Mouse (Mus musculus) lung, embryonic 14.5 days (tissue): ENCODE data around the gene Tfap2a. TPM values are rescaled to one million over a fixed set of nuclear protein-coding genes. Genes with fewer than 3 reads are reported as not detected.
A peak's percentile ranks its signal among the peaks of the same experiment; 100 is the strongest.

Experiments
- ATAC-seq: fragments of 200-750 bp; cut with Nextera tagmentation; 2 replicates; pipeline ENCODE4 v1.8.0; 2017; ENCODE audit warnings: mild to moderate bottlenecking, moderate TSS enrichment, moderate library complexity; ENCODE audit not compliant: insufficient read depth
- DNase-seq: peaks from one replicate; pipeline ENCODE4 v3.0.0-alpha.2; 2015
- H3K27ac ChIP-seq: fragments of 300-500 bp; sonication (generic); 2 replicates; pipeline ENCODE4 v1.5.1; 2014; ENCODE audit warnings: low read depth, mild to moderate bottlenecking, moderate library complexity
- H3K27me3 ChIP-seq: fragments of 300-500 bp; sonication (generic); 2 replicates; pipeline ENCODE4 v1.6.1; 2014; ENCODE audit warnings: low read length, control low read depth; ENCODE audit not compliant: insufficient read depth
- H3K36me3 ChIP-seq: fragments of 300-500 bp; sonication (generic); 2 replicates; pipeline ENCODE4 v1.6.1; 2014; ENCODE audit warnings: control low read depth; ENCODE audit not compliant: insufficient read depth
- H3K4me1 ChIP-seq: fragments of 300-500 bp; sonication (generic); 2 replicates; pipeline ENCODE4 v1.6.1; 2014; ENCODE audit warnings: antibody characterized with exemption, control low read depth; ENCODE audit not compliant: insufficient read depth
- H3K4me2 ChIP-seq: fragments of 300-500 bp; sonication (generic); 2 replicates; pipeline ENCODE4 v1.6.1; 2014; ENCODE audit warnings: mild to moderate bottlenecking
- H3K4me3 ChIP-seq: fragments of 300-500 bp; sonication (generic); 2 replicates; pipeline ENCODE4 v1.5.1; 2014; ENCODE audit warnings: low read depth, low read length
- H3K9ac ChIP-seq: fragments of 300-500 bp; sonication (generic); 2 replicates; pipeline ENCODE4 v1.6.1; 2014
- H3K9me3 ChIP-seq: fragments of 300-500 bp; sonication (generic); 2 replicates; pipeline ENCODE4 v1.6.1; 2016; ENCODE audit warnings: low read depth, low read length, control low read depth
- CTCF ChIP-seq: IDR thresholded peaks from 2 replicates; pipeline ENCODE4 v1.5.1; 2016; ENCODE audit warnings: antibody characterized with exemption, low read depth
- WGBS: fragments of 180-500 bp; shearing (Covaris S2); extraction: QIAGEN DNeasy Blood & Tissue Kit; methylation state at CpG from one replicate; pipeline ENCODE4 v1.1.7; 2014; 5-methylcytosine and 5-hydroxymethylcytosine counted together
- polyA plus RNA-seq: library from polyadenylated mRNA; unstranded; fragments of >200 nt; fragmentation: Nextera tagmentation; extraction: Ambion mirVana; gene quantifications from 2 replicates; pipeline ENCODE4 v1.2.1, GENCODE M21; 2014

Tfap2a gene
- polyA plus RNA-seq, 1 experiment from 2014 or later = 0.11 TPM

DNA sequence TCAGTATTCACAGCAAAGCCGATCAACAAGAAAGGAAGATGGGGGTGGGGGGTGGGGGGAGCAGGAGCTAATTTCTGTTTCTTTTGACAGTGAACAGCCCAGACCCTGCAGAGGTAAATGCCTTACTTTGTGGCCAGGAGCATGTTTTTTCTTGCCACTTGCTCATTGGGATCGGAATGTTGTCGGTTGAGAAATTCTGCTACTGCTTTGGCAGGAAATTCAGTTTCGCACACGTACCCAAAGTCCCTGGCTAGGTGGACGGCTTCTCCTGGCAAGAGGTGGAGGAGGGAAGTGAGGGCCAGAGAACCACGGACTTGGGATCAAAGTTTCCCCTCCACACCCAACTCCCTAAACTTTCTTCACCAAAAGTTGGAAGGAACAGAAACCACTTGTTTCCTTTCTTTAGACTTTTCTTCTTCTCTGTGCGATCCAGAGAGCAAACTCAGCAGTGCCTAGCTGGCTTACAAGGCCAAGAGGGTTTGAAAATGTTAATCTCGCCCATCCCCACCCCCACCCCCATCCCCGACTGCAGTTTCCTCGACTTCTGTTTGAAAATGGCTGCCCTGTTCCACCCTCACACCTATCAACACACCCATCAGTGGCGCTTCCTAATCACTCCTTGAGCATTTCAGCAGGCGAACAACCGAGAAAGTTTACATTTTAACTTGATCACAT is 19.0 kb downstream of the Tfap2a start:
- DNase-seq = no peak
- H3K4me3 ChIP-seq = no peak overlapping the region
- 0 out of 2 replicates have a peak overlapping the region, but pooled peaks have one; percentile 6 for H3K4me2 ChIP-seq
- no peaks in the 10 kb centered on the region for H3K9me3 ChIP-seq
- no peak overlapping the region for H3K9ac ChIP-seq
- H3K4me1 ChIP-seq = no peaks in the 10 kb centered on the region
- 9% methylated on average over 14 of the region's 14 CpGs for WGBS
- H3K36me3 ChIP-seq = no peaks in the 10 kb centered on the region
- H3K27me3 ChIP-seq = peaks cover 86% of the 10 kb centered on the region
- TF ChIP-seq CTCF = no peak
- H3K27ac ChIP-seq = no peak overlapping the region
- ATAC-seq = no peak

DNA sequence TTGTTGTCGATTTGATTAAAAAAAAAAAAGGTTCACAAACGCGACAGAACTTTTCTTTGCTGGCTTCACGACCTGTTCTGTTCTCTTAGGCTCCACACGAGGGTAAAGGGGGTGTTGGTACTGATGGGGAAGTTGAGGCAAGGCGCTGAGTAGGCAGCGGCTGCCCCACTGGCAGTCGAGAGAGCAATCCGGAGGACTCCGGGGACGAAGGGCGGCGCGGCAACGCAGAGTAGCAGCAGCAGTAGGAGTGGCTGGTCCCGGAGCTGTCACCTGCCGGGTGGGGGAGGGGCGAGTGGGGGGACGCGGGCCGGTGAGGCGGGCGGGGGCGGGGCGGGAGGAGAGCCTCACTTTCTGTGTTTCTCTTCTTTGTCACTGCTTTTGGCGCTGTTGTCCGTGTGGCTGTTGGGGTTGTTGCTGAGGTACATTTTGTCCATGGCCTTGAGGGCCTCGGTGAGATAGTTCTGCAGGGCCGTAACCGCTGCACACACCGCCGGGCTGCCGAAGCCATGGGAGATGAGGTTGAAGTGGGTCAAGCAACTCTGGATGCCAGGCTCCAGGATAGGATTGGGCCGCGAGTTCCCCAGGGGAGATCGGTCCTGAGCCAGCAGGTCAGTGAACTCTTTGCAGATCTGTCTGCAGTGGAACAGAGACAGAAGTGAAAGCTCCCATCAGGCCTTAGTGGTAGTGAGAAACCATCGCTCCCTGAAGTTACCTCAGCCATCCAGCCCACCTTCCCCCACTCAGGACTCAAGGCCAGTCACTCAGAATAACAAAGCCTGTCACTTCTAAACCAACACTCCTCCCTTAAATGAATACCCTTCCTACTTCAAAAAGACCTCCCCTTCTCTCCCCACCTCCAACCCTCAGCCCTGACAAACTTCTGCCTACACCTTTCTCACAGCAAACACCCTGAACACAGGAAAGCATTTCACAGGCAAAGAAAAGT is 21.1 kb downstream of the Tfap2a start:
- 0 out of 2 replicates have a peak overlapping the region, but pooled peaks have one; percentile 10 for H3K4me2 ChIP-seq
- WGBS = 7% methylated on average over 30 of the region's 37 CpGs
- no peak overlapping the region for H3K9ac ChIP-seq
- no peaks in the 10 kb centered on the region for H3K4me1 ChIP-seq
- no peak for ATAC-seq
- H3K9me3 ChIP-seq = no peaks in the 10 kb centered on the region
- H3K27me3 ChIP-seq = peaks cover 96% of the 10 kb centered on the region
- H3K4me3 ChIP-seq = no peak overlapping the region
- DNase-seq = no peak
- H3K36me3 ChIP-seq = no peaks in the 10 kb centered on the region
- no peak for TF ChIP-seq CTCF
- H3K27ac ChIP-seq = no peak overlapping the region

DNA sequence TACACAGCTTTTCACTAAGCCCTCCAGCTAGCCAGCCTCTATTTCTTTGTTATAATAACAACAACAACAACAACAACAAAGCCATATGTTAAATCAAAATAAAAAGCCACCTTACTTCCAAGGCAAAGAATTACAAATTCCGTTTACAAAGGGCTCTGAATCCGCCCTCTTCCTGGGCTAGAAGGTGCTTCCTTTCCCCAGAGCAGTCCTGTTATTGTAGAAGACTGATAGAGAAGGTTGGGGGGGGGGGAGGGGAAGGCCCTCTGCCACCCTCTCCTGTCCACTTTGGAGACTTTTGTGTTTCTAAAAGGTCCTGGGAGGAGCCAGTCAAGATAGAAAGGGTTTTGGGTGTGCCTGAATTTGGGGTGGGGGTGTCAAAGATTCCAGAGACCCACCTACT is 23.6 kb downstream of the Tfap2a start:
- peaks cover 99% of the 10 kb centered on the region for H3K27me3 ChIP-seq
- no peak overlapping the region for H3K4me3 ChIP-seq
- no peak overlapping the region for H3K27ac ChIP-seq
- ATAC-seq (no peak), DNase-seq (no peak)
- no peaks in the 10 kb centered on the region for H3K9me3 ChIP-seq
- no peak overlapping the region for H3K9ac ChIP-seq
- H3K36me3 ChIP-seq = no peaks in the 10 kb centered on the region
- 2% methylated on average over 2 of the region's 2 CpGs for WGBS
- no peaks in the 10 kb centered on the region for H3K4me1 ChIP-seq
- H3K4me2 ChIP-seq = no peak overlapping the region
- no peak for TF ChIP-seq CTCF

- Histone ChIP-seq H3K9me3 (no peaks in the 10 kb centered on the region), H3K27ac (no peak overlapping the region), H3K4me1 (no peaks in the 10 kb centered on the region), H3K4me2 (no peak overlapping the region), H3K4me3 (no peak overlapping the region), H3K36me3 (no peaks in the 10 kb centered on the region), H3K9ac (no peak overlapping the region), H3K27me3 (peaks cover 99% of the 10 kb centered on the region)
- TF ChIP-seq CTCF = no peak
- DNase-seq (no peak), ATAC-seq (no peak)
- WGBS = 9% methylated on average over 5 of the region's 5 CpGs
These were observed 24.5 kb downstream of the Tfap2a start for GRCm38 (mm10) chr13:40713681-40714080.

GRCm38 (mm10) chr13:40713241-40713640 is 24.9 kb downstream of the Tfap2a start:
- DNase-seq (no peak), ATAC-seq (no peak)
- H3K27me3 ChIP-seq = peaks cover 99% of the 10 kb centered on the region
- no peak overlapping the region for H3K4me2 ChIP-seq
- H3K9ac ChIP-seq = no peak overlapping the region
- no peak overlapping the region for H3K4me3 ChIP-seq
- TF ChIP-seq CTCF = no peak
- H3K27ac ChIP-seq = no peak overlapping the region
- no peaks in the 10 kb centered on the region for H3K4me1 ChIP-seq
- no peaks in the 10 kb centered on the region for H3K36me3 ChIP-seq
- 4% methylated on average over 4 of the region's 4 CpGs for WGBS
- no peaks in the 10 kb centered on the region for H3K9me3 ChIP-seq

- 1% methylated on average over 4 of the region's 4 CpGs for WGBS
- H3K27ac ChIP-seq = no peak overlapping the region
- no peak overlapping the region for H3K9ac ChIP-seq
- H3K27me3 ChIP-seq = peaks cover 99% of the 10 kb centered on the region
- no peak for TF ChIP-seq CTCF
- H3K4me2 ChIP-seq = no peak overlapping the region
- no peaks in the 10 kb centered on the region for H3K36me3 ChIP-seq
- DNase-seq (no peak), ATAC-seq (no peak)
- H3K4me1 ChIP-seq = no peaks in the 10 kb centered on the region
- H3K4me3 ChIP-seq = no peak overlapping the region
- H3K9me3 ChIP-seq = no peaks in the 10 kb centered on the region
These were observed 25.7 kb downstream of the Tfap2a start for GRCm38 (mm10) chr13:40712526-40712832.
